Mouse (Mus musculus) macrophage (primary cell): Measurements from ENCODE around the gene Hs3st6. TPM values are rescaled to one million over a fixed set of nuclear protein-coding genes. Genes with fewer than 3 reads are reported as not detected.

Experiments
- H3K27ac ChIP-seq: fragments of 350-480 bp; formaldehyde crosslinking; 2 replicates; pipeline ENCODE4 v1.9.0; 2021
- H3K36me3 ChIP-seq: fragments of 350-480 bp; formaldehyde crosslinking; 2 replicates; pipeline ENCODE4 v1.9.0; 2021; ENCODE audit errors: inconsistent target
- H3K4me3 ChIP-seq: fragments of 350-480 bp; formaldehyde crosslinking; 2 replicates; pipeline ENCODE4 v1.9.0; 2021; ENCODE audit errors: inconsistent target
- H3K79me2 ChIP-seq: fragments of 350-480 bp; formaldehyde crosslinking; 2 replicates; pipeline ENCODE4 v1.9.0; 2021; ENCODE audit errors: inconsistent target
- WGBS: methylation state at CpG from one replicate; pipeline ENCODE4 v1.1.7; 2026; ENCODE audit warnings: inconsistent platforms; ENCODE audit not compliant: missing documents; 5-methylcytosine and 5-hydroxymethylcytosine counted together
- polyA plus RNA-seq: library from polyadenylated mRNA; stranded (reverse); fragments of 250-400 nt; gene quantifications from 3 replicates; pipeline ENCODE4 v1.2.4, GENCODE M21; 2018; ENCODE audit warnings: inconsistent platforms

The Hs3st6 gene
- polyA plus RNA-seq, 1 experiment from 2014 or later = not detected

- Histone ChIP-seq H3K79me2 (peaks cover 49% of the 10 kb centered on the region), H3K36me3 (peaks cover 5% of the 10 kb centered on the region; the same call in 1 of the 2 replicates), H3K27ac (no peak overlapping the region), H3K4me3 (no peak overlapping the region)
- 80% methylated on average over 13 of the region's 13 CpGs for WGBS
Observed at GRCm38 (mm10) chr17:24722220-24722924, 30.4 kb upstream of the Hs3st6 start.

GRCm38 (mm10) chr17:24723122-24723880 lies 29.5 kb upstream of the Hs3st6 start:
- Histone ChIP-seq H3K36me3 (peaks cover 5% of the 10 kb centered on the region; the same call in 1 of the 2 replicates), H3K27ac (peak overlapping the region; percentile 52), H3K79me2 (peaks cover 49% of the 10 kb centered on the region), H3K4me3 (peak overlapping the region; percentile 73)
- 2% methylated on average over 12 of the region's 12 CpGs for WGBS

GRCm38 (mm10) chr17:24723881-24724180 lies 29.0 kb upstream of the Hs3st6 start:
- Histone ChIP-seq H3K36me3 (peaks cover 5% of the 10 kb centered on the region; the same call in 1 of the 2 replicates), H3K27ac (peak overlapping the region; percentile 52), H3K4me3 (peak overlapping the region; percentile 73), H3K79me2 (peaks cover 46% of the 10 kb centered on the region)
- WGBS = under 1% methylated on average over 15 of the region's 15 CpGs

GRCm38 (mm10) chr17:24724184-24724583 lies 28.6 kb upstream of the Hs3st6 start, which contains the start of gene Ndufb10:
Ndufb10 (minus strand) TSS chr17:24724478.
- Histone ChIP-seq H3K36me3 (peaks cover 5% of the 10 kb centered on the region; the same call in 1 of the 2 replicates), H3K79me2 (peaks cover 43% of the 10 kb centered on the region), H3K4me3 (peak within 1 kb of the TSS; percentile 73), H3K27ac (peak within 1 kb of the TSS; percentile 52)
- WGBS = under 1% methylated on average over 30 of the region's 30 CpGs

- no peak overlapping the region for H3K4me3 ChIP-seq
- peaks cover 5% of the 10 kb centered on the region; the same call in 1 of the 2 replicates for H3K36me3 ChIP-seq
- no peak overlapping the region for H3K27ac ChIP-seq
- 80% methylated on average over 3 of the region's 3 CpGs for WGBS
- peaks cover 33% of the 10 kb centered on the region for H3K79me2 ChIP-seq
Observed at GRCm38 (mm10) chr17:24725637-24726390, 27.0 kb upstream of the Hs3st6 start.

- 94% methylated on average over 2 of the region's 2 CpGs for WGBS
- H3K79me2 ChIP-seq = peaks cover 15% of the 10 kb centered on the region
- H3K27ac ChIP-seq = no peak within 1 kb of the TSS
- no peaks in the 10 kb centered on the region for H3K36me3 ChIP-seq
- no peak within 1 kb of the TSS for H3K4me3 ChIP-seq
Observed at GRCm38 (mm10) chr17:24727618-24728017, 25.2 kb upstream of the Hs3st6 start, which contains the start of gene Rpl3l. Rpl3l (plus strand) TSS chr17:24727820.

- no peak overlapping the region for H3K27ac ChIP-seq
- H3K36me3 ChIP-seq = no peaks in the 10 kb centered on the region
- H3K4me3 ChIP-seq = no peak overlapping the region
- 73% methylated on average over 17 of the region's 17 CpGs for WGBS
- peaks cover 10% of the 10 kb centered on the region for H3K79me2 ChIP-seq
Observed at GRCm38 (mm10) chr17:24728184-24728583, 24.6 kb upstream of the Hs3st6 start.

- over 99% methylated on average over 6 of the region's 6 CpGs for WGBS
- no peak overlapping the region for H3K4me3 ChIP-seq
- no peak overlapping the region for H3K27ac ChIP-seq
- H3K79me2 ChIP-seq = peaks cover under 1% of the 10 kb centered on the region; the same call in 1 of the 2 replicates
- H3K36me3 ChIP-seq = no peaks in the 10 kb centered on the region
Observed at GRCm38 (mm10) chr17:24729067-24729466, 23.7 kb upstream of the Hs3st6 start.

GRCm38 (mm10) chr17:24730787-24731186 lies 22.0 kb upstream of the Hs3st6 start:
- Histone ChIP-seq H3K36me3 (no peaks in the 10 kb centered on the region), H3K4me3 (no peak overlapping the region), H3K79me2 (no peaks in the 10 kb centered on the region), H3K27ac (no peak overlapping the region)
- WGBS = 88% methylated on average over 14 of the region's 14 CpGs

- H3K36me3 ChIP-seq = no peaks in the 10 kb centered on the region
- WGBS = 93% methylated on average over 12 of the region's 12 CpGs
- peaks cover 9% of the 10 kb centered on the region; the same call in 1 of the 2 replicates for H3K79me2 ChIP-seq
- H3K4me3 ChIP-seq = no peak overlapping the region
- H3K27ac ChIP-seq = no peak overlapping the region
Observed at GRCm38 (mm10) chr17:24732233-24732935, 20.4 kb upstream of the Hs3st6 start.

- Histone ChIP-seq H3K36me3 (no peaks in the 10 kb centered on the region), H3K4me3 (no peak overlapping the region), H3K79me2 (peaks cover 21% of the 10 kb centered on the region), H3K27ac (no peak overlapping the region)
- 83% methylated on average over 21 of the region's 21 CpGs for WGBS
Observed at GRCm38 (mm10) chr17:24733434-24734050, 19.2 kb upstream of the Hs3st6 start.

GRCm38 (mm10) chr17:24734513-24734912 lies 18.3 kb upstream of the Hs3st6 start:
- peaks cover 6% of the 10 kb centered on the region; the same call in 1 of the 2 replicates for H3K36me3 ChIP-seq
- WGBS = 100% methylated on average over 1 of the region's 1 CpGs

GRCm38 (mm10) chr17:24735446-24735845 lies 17.3 kb upstream of the Hs3st6 start:
- Histone ChIP-seq H3K4me3 (no peak overlapping the region), H3K27ac (peak overlapping the region; percentile 31), H3K79me2 (peaks cover 38% of the 10 kb centered on the region), H3K36me3 (peaks cover 14% of the 10 kb centered on the region)
- 86% methylated on average over 6 of the region's 7 CpGs for WGBS

More at GRCm38 (mm10) chr17:24734513-24734912, 18.3 kb upstream of the Hs3st6 start:
- Histone ChIP-seq H3K79me2 (peaks cover 30% of the 10 kb centered on the region), H3K4me3 (no peak overlapping the region), H3K27ac (no peak overlapping the region)
